Mouse (Mus musculus) limb, embryonic 12.5 days (tissue): ENCODE measurements around the gene Gm38100. TPM values are rescaled to one million over a fixed set of nuclear protein-coding genes. Genes with fewer than 3 reads are reported as not detected.

Source experiments
- ATAC-seq: fragments of 200-750 bp; cut with Nextera tagmentation; 2 replicates; pipeline ENCODE4 v1.8.0; 2017; ENCODE audit warnings: low read depth, moderate TSS enrichment; ENCODE audit not compliant: insufficient number of reproducible peaks, insufficient read depth, low FRiP score, low TSS enrichment
- H3K27ac ChIP-seq: fragments of 300-500 bp; sonication (generic); 2 replicates; pipeline ENCODE4 v1.5.1; 2016; ENCODE audit warnings: mild to moderate bottlenecking, moderate library complexity
- H3K27me3 ChIP-seq: fragments of 300-500 bp; sonication (generic); 2 replicates; pipeline ENCODE4 v1.6.1; 2016; ENCODE audit warnings: mild to moderate bottlenecking, moderate library complexity
- H3K36me3 ChIP-seq: fragments of 300-500 bp; sonication (generic); 2 replicates; pipeline ENCODE4 v1.6.1; 2016; ENCODE audit warnings: mild to moderate bottlenecking, moderate library complexity
- H3K4me1 ChIP-seq: fragments of 300-500 bp; sonication (generic); replicated peaks from 2 replicates; pipeline ENCODE4 v1.6.1; 2016
- H3K4me2 ChIP-seq: fragments of 300-500 bp; sonication (generic); 2 replicates; pipeline ENCODE4 v1.6.1; 2016; ENCODE audit warnings: mild to moderate bottlenecking, moderate library complexity
- H3K4me3 ChIP-seq: fragments of 300-500 bp; sonication (generic); replicated peaks from 2 replicates; pipeline ENCODE4 v1.5.1; 2016; ENCODE audit warnings: mild to moderate bottlenecking
- H3K9ac ChIP-seq: fragments of 300-500 bp; sonication (generic); replicated peaks from 2 replicates; pipeline ENCODE4 v1.6.1; 2016; ENCODE audit warnings: mild to moderate bottlenecking, moderate library complexity
- H3K9me3 ChIP-seq: fragments of 300-500 bp; sonication (generic); 2 replicates; pipeline ENCODE4 v1.6.1; 2016; ENCODE audit warnings: mild to moderate bottlenecking, moderate library complexity
- WGBS: fragments of 180-500 bp; shearing (Covaris S2); methylation state at CpG from one replicate; pipeline ENCODE4 v1.1.7; 2016; 5-methylcytosine and 5-hydroxymethylcytosine counted together
- polyA plus RNA-seq: library from polyadenylated mRNA; unstranded; fragments of >200 nt; fragmentation: Nextera tagmentation; extraction: Ambion mirVana; gene quantifications from 2 replicates; pipeline ENCODE4 v1.2.1, GENCODE M21; 2016

Gene Gm38100
- not detected in 2 replicates for polyA plus RNA-seq

DNA sequence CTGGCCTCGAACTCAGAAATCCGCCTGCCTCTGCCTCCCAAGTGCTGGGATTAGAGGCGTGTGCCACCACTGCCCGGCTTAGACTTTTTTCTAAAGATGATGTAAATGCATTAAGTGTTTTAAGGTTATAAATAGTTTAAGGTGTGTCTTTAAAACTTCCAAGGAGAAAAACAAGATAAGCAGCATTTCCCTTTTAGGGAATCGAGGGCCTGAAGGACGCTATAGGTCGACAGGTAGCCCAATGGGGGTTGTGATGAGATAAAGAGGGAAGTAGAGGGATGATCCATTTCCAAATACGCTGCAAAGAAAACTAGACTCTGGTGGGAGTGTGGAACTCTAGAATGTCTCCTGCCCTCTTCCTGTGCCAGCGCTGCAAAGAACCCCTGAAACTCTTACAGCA is at the start of gene Gm38100:
Gm38100 (plus strand) TSS at position 301 of the 400 bp plus-strand sequence.
- no peak for ATAC-seq
- H3K27ac ChIP-seq: no peak within 1 kb of the TSS
- no peak within 1 kb of the TSS for H3K4me3 ChIP-seq
- no peaks in the 10 kb centered on the region for H3K27me3 ChIP-seq
- H3K36me3 ChIP-seq: no peaks in the 10 kb centered on the region
- H3K4me2 ChIP-seq: no peak within 1 kb of the TSS
- no peaks in the 10 kb centered on the region for H3K9me3 ChIP-seq
- 85% methylated on average over 9 of the region's 9 CpGs for WGBS
- H3K9ac ChIP-seq: no peak within 1 kb of the TSS
- no peaks in the 10 kb centered on the region for H3K4me1 ChIP-seq

DNA sequence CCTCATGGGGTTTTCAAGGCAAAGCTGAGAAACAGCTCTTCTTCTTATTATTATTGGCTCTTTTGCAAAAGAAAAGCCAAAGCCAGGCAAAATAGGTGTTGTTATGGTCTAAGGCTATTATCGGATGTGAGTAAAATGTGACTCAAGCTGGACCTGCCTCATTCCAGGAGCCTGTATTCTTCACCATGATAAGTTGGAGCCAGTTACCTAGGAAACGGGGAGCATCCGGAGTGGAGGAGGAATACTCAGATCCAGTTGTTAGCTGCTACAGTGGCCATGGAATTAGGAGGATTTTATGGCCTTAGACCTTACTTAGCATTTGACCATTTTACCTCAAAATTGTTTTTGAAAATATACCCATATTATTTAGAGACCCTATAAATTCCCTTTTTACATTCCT is 49.4 kb upstream of the Gm38100 start:
- Histone ChIP-seq H3K4me3 (no peak overlapping the region), H3K9me3 (no peaks in the 10 kb centered on the region), H3K4me1 (no peaks in the 10 kb centered on the region), H3K4me2 (no peak overlapping the region), H3K27me3 (no peaks in the 10 kb centered on the region), H3K36me3 (no peaks in the 10 kb centered on the region), H3K27ac (no peak overlapping the region), H3K9ac (no peak overlapping the region)
- no peak for ATAC-seq
- WGBS: 82% methylated on average over 3 of the region's 3 CpGs

- no peak for ATAC-seq
- Histone ChIP-seq H3K9ac (no peak overlapping the region), H3K27ac (no peak overlapping the region), H3K9me3 (no peaks in the 10 kb centered on the region), H3K4me3 (no peak overlapping the region), H3K36me3 (no peaks in the 10 kb centered on the region), H3K4me1 (no peaks in the 10 kb centered on the region), H3K4me2 (no peak overlapping the region), H3K27me3 (no peaks in the 10 kb centered on the region)
- 71% methylated on average over 6 of the region's 6 CpGs for WGBS
These were observed 47.9 kb upstream of the Gm38100 start for GRCm38 (mm10) chr1:175872028-175872816.

GRCm38 (mm10) chr1:175880453-175881296 is 39.5 kb upstream of the Gm38100 start, which contains the start of gene Exo1:
Gene Exo1, plus strand, starts transcription at chr1:175880581.
- Histone ChIP-seq H3K27ac (peak within 1 kb of the TSS; percentile 96), H3K27me3 (no peaks in the 10 kb centered on the region), H3K4me1 (peaks cover 16% of the 10 kb centered on the region), H3K4me3 (peak within 1 kb of the TSS; percentile 78), H3K9ac (peak within 1 kb of the TSS; percentile 75), H3K9me3 (no peaks in the 10 kb centered on the region), H3K36me3 (peaks cover 29% of the 10 kb centered on the region), H3K4me2 (peak within 1 kb of the TSS; percentile 76)
- ATAC-seq: peak; percentile 97
- under 1% methylated on average over 66 of the region's 66 CpGs for WGBS

- H3K4me1 ChIP-seq: peaks cover 16% of the 10 kb centered on the region
- no peak overlapping the region for H3K27ac ChIP-seq
- H3K27me3 ChIP-seq: no peaks in the 10 kb centered on the region
- H3K4me3 ChIP-seq: no peak overlapping the region
- no peak for ATAC-seq
- peaks cover 47% of the 10 kb centered on the region for H3K36me3 ChIP-seq
- WGBS: 86% methylated on average over 3 of the region's 3 CpGs
- no peak overlapping the region for H3K4me2 ChIP-seq
- no peak overlapping the region for H3K9ac ChIP-seq
- no peaks in the 10 kb centered on the region for H3K9me3 ChIP-seq
These were observed 36.7 kb upstream of the Gm38100 start for GRCm38 (mm10) chr1:175883398-175883797.

GRCm38 (mm10) chr1:175893263-175893662 is 26.9 kb upstream of the Gm38100 start:
- Histone ChIP-seq H3K4me3 (no peak overlapping the region), H3K36me3 (peaks cover 71% of the 10 kb centered on the region), H3K27ac (no peak overlapping the region), H3K4me1 (no peaks in the 10 kb centered on the region), H3K9me3 (no peaks in the 10 kb centered on the region), H3K27me3 (no peaks in the 10 kb centered on the region), H3K9ac (no peak overlapping the region), H3K4me2 (no peak overlapping the region)
- ATAC-seq: no peak
- WGBS: 90% methylated on average over 6 of the region's 6 CpGs

- H3K27ac ChIP-seq: no peak overlapping the region
- 95% methylated on average over 12 of the region's 12 CpGs for WGBS
- no peak overlapping the region for H3K4me3 ChIP-seq
- no peak for ATAC-seq
- peaks cover 71% of the 10 kb centered on the region for H3K36me3 ChIP-seq
- H3K9me3 ChIP-seq: no peaks in the 10 kb centered on the region
- no peaks in the 10 kb centered on the region for H3K4me1 ChIP-seq
- H3K27me3 ChIP-seq: no peaks in the 10 kb centered on the region
- no peak overlapping the region for H3K9ac ChIP-seq
- H3K4me2 ChIP-seq: no peak overlapping the region
These were observed 26.4 kb upstream of the Gm38100 start for GRCm38 (mm10) chr1:175893726-175894125.

DNA sequence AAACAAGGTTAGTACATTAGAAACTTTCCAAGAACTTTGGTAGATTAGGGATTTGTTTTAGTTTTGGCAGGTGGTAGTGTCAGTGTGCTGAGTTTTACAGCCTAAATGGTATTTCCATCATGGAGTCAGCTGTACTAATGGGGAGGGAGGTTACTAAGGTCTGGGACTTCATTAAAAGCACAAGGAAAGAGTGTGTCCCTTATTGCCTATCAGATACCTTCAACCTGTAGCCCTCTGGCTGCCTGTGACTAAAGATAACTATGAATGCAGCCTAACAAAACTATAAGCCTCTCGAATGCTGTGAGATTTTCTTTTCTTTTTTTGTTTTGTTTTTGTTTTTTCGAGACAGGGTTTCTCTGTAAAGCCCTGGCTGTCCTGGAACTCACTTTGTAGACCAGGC is 8.9 kb upstream of the Gm38100 start:
- ATAC-seq: no peak

DNA sequence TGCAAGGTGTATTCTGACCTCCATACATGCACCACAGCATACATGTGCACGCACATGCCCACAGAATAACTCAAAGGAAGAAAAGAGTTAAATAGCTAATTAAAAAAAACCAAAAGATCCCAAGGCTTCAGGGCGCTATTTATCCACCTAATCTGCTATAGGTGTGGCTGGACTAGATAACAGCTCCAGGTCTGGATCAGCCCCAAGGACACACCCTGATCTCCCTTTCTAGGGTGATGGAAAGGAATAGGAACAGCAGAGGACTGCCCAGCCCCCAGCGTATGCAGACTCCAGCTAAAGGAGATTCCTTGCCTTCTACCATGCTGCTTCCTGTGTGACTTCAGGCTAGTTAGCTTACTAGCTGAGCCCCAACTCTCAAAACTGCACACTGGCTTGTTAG is 8.1 kb upstream of the Gm38100 start:
- no peak for ATAC-seq
- Histone ChIP-seq H3K4me2 (no peak overlapping the region), H3K27me3 (no peaks in the 10 kb centered on the region), H3K4me1 (no peaks in the 10 kb centered on the region), H3K4me3 (no peak overlapping the region), H3K9me3 (no peaks in the 10 kb centered on the region), H3K36me3 (peaks cover 31% of the 10 kb centered on the region), H3K9ac (no peak overlapping the region), H3K27ac (no peak overlapping the region)
- WGBS: 84% methylated on average over 3 of the region's 3 CpGs

More for the DNA sequence above, 8.9 kb upstream of the Gm38100 start:
- Histone ChIP-seq H3K4me1 (no peaks in the 10 kb centered on the region), H3K36me3 (peaks cover 39% of the 10 kb centered on the region), H3K27ac (no peak overlapping the region), H3K9me3 (no peaks in the 10 kb centered on the region), H3K4me3 (no peak overlapping the region), H3K4me2 (no peak overlapping the region), H3K9ac (no peak overlapping the region), H3K27me3 (no peaks in the 10 kb centered on the region)
- 88% methylated on average over 2 of the region's 2 CpGs for WGBS

- WGBS: 67% methylated on average over 5 of the region's 5 CpGs
- no peak overlapping the region for H3K27ac ChIP-seq
These were observed 6.3 kb upstream of the Gm38100 start for GRCm38 (mm10) chr1:175913728-175914303.

GRCm38 (mm10) chr1:175921091-175921490 is 962 bp downstream of the Gm38100 start:
- no peak for ATAC-seq
- H3K36me3 ChIP-seq: no peaks in the 10 kb centered on the region
- no peaks in the 10 kb centered on the region for H3K4me1 ChIP-seq
- H3K9me3 ChIP-seq: no peaks in the 10 kb centered on the region
- no peak overlapping the region for H3K4me2 ChIP-seq
- no peak overlapping the region for H3K27ac ChIP-seq
- 93% methylated on average over 8 of the region's 8 CpGs for WGBS
- H3K4me3 ChIP-seq: no peak overlapping the region
- H3K9ac ChIP-seq: no peak overlapping the region
- H3K27me3 ChIP-seq: no peaks in the 10 kb centered on the region

More at GRCm38 (mm10) chr1:175913728-175914303, 6.3 kb upstream of the Gm38100 start:
- Histone ChIP-seq H3K27me3 (no peaks in the 10 kb centered on the region), H3K4me3 (no peak overlapping the region), H3K36me3 (peaks cover 14% of the 10 kb centered on the region), H3K4me1 (no peaks in the 10 kb centered on the region), H3K9me3 (no peaks in the 10 kb centered on the region), H3K4me2 (no peak overlapping the region), H3K9ac (no peak overlapping the region)
- no peak for ATAC-seq
